ENCODE assay signal across 1 mouse cellular context in the genomic region with DNA sequence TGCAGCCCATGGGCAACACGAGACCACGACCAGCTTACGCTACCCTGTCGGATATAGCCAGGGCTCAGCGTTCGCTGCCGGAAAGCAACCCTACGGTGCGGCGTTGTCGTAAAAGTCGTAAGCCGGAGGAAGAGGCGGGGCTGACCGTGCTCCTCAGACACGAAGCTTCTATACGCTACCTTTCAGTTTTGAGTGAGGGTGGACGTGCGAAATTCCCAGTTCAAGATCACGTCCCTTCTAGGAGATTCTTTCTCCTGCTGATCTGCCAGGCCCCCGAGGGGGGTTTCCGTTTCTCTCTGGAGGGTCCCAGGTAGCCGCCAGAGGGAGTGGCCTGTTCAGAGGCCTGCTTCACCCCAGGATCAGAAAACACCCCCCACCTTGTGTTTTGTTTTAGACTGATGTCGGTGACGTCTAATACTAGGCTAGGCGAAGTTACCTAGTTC.
TF ChIP-seq lines count a peak whose summit lies in the region.

Hax1 (minus strand) TSS at position 169 of the 443 bp plus-strand sequence.

TF ChIP-seq in CH12.LX, 34 proteins besides CTCF, POLR2A, EP300 and RAD21 (continued from another document):
- TF ChIP-seq ELF1 (IDR thresholded peaks at IDR 0.05; ENCODE audit: low read depth, low read length) = peak; percentile 34; the same call in 1 of the 2 replicates
- peak; percentile 42; the same call in 1 of the 2 replicates for TF ChIP-seq BHLHE40 (IDR thresholded peaks at IDR 0.05; ENCODE audit: low read depth, low read length)
- peak; percentile 88 for TF ChIP-seq POLR2AphosphoS2 (IDR thresholded peaks at IDR 0.05; ENCODE audit: low read depth, low read length)
- TF ChIP-seq MYC (IDR thresholded peaks at IDR 0.05; ENCODE audit: low read depth, low read length) = peak; percentile 47; the same call in 1 of the 2 replicates
- no peak for TF ChIP-seq SMC3 (IDR thresholded peaks at IDR 0.05; ENCODE audit: low read depth, low read length)
- no peak for TF ChIP-seq NRF1 (IDR thresholded peaks at IDR 0.05; ENCODE audit: low read depth, low read length)
- TF ChIP-seq GABPA (IDR thresholded peaks at IDR 0.05; ENCODE audit: insufficient replicate concordance, low read depth, low read length) = no peak
- TF ChIP-seq MAZ (IDR thresholded peaks at IDR 0.05; ENCODE audit: low read depth, low read length) = no peak
- no peak for TF ChIP-seq MEF2A (IDR thresholded peaks at IDR 0.05; ENCODE audit: borderline replicate concordance, low read depth, low read length)
- peak; percentile 58; the same call in 1 of the 2 replicates for TF ChIP-seq CHD2 (IDR thresholded peaks at IDR 0.05; ENCODE audit: low read length)
- no peak for TF ChIP-seq JUN (IDR thresholded peaks at IDR 0.05; ENCODE audit: insufficient read depth, low read depth, low read length)
- TF ChIP-seq NELFE (IDR thresholded peaks at IDR 0.05; ENCODE audit: low read depth, low read length) = peak; percentile 91
- TF ChIP-seq ZMIZ1 (IDR thresholded peaks at IDR 0.05; ENCODE audit: low read depth, low read length) = peak; percentile 73
- TF ChIP-seq ZKSCAN1 (IDR thresholded peaks at IDR 0.05; ENCODE audit: borderline replicate concordance, low read depth, low read length) = no peak
- TF ChIP-seq TBP (conservative IDR thresholded peaks at IDR 0.05; ENCODE audit: low read depth, low read length) = peak; percentile 93
- peak; percentile 67; the same call in 1 of the 2 replicates for TF ChIP-seq SIN3A (IDR thresholded peaks at IDR 0.05; ENCODE audit: low read length)
TF ChIP-seq in CH12.LX: peak in this region for 14.
